Mouse (Mus musculus): ENCODE measurements around the gene Hist1h4b. TPM values are rescaled to one million over a fixed set of nuclear protein-coding genes. Genes with fewer than 3 reads are reported as not detected.
"Not testable (repeated sequence)": the region's sequence is repeated elsewhere in the genome, so short reads cannot be mapped to it uniquely, and the experiment has no call there.

Gene Hist1h4b
- total RNA-seq, 2 experiments from 2014 or later: 13.8 to 18.3 TPM

- peak; percentile 87 to 91 for DNase-seq
- intact Hi-C loops (cut with DNase I): loop anchor here (2.0 to 5.0 kb wide), 2 partner anchors 118 to 152 kb away; partner anchors contain the start of gene Hist1h2be
Observed at GRCm38 (mm10) chr13:23739069-23739921, 17.5 kb upstream of the Hist1h4b start.

GRCm38 (mm10) chr13:23739922-23740252 is 16.9 kb upstream of the Hist1h4b start:
- intact Hi-C loops (cut with DNase I): loop anchor here (2.0 to 10.0 kb wide), 6 partner anchors 119 to 1915 kb away; partner anchors contain the start of genes Hist1h2af, Hist1h2ag, Hist1h2be and Hist1h2bj

GRCm38 (mm10) chr13:23740256-23740840 is 16.5 kb upstream of the Hist1h4b start:
- no peak for DNase-seq
- intact Hi-C loops (cut with DNase I): loop anchor here (5.0 to 10.0 kb wide), 4 partner anchors 208 to 1916 kb away; partner anchors contain the start of genes Hist1h2af, Hist1h2ag, Hist1h2bj and Hist1h4h

More at GRCm38 (mm10) chr13:23739922-23740252, 16.9 kb upstream of the Hist1h4b start:
- DNase-seq: no peak

- no peak for DNase-seq
- intact Hi-C loops (cut with DNase I): loop anchor here (5.0 to 10.0 kb wide), 4 partner anchors 209 to 1916 kb away; partner anchors contain the start of genes Hist1h2af, Hist1h2ag, Hist1h2bj and Hist1h4h
Observed at GRCm38 (mm10) chr13:23740910-23741309, 15.9 kb upstream of the Hist1h4b start.

GRCm38 (mm10) chr13:23742007-23742406 is 14.8 kb upstream of the Hist1h4b start:
- DNase-seq: no peak
- intact Hi-C loops (cut with DNase I): loop anchor here (5.0 to 10.0 kb wide), 4 partner anchors 210 to 1917 kb away; partner anchors contain the start of genes Hist1h2af, Hist1h2ag, Hist1h2bj and Hist1h4h

GRCm38 (mm10) chr13:23743215-23743614 is 13.6 kb upstream of the Hist1h4b start:
- intact Hi-C loops (cut with DNase I): loop anchor here (5.0 to 10.0 kb wide), 4 partner anchors 211 to 1918 kb away; partner anchors contain the start of genes Hist1h2af, Hist1h2ag, Hist1h2bj and Hist1h4h
- DNase-seq: no peak

- DNase-seq: no peak
- intact Hi-C loops (cut with DNase I): loop anchor here (5.0 to 10.0 kb wide), 4 partner anchors 212 to 1919 kb away; partner anchors contain the start of genes Hist1h2af, Hist1h2ag, Hist1h2bj and Hist1h4h
Observed at GRCm38 (mm10) chr13:23743963-23744362, 12.8 kb upstream of the Hist1h4b start.

- intact Hi-C loops (cut with DNase I): loop anchor here (5.0 to 10.0 kb wide), 5 partner anchors 162 to 1920 kb away; partner anchors contain the start of genes Hist1h2af, Hist1h2ag, Hist1h2bj and Hist1h4d
Observed at GRCm38 (mm10) chr13:23744421-23745380, 12.1 kb upstream of the Hist1h4b start.

GRCm38 (mm10) chr13:23745381-23746161 is 11.2 kb upstream of the Hist1h4b start, which contains the start of gene Hist1h3c:
Gene Hist1h3c, minus strand, starts transcription at chr13:23745602.
- intact Hi-C loops (cut with DNase I): loop anchor here (5.0 to 10.0 kb wide), 2 partner anchors 163 to 1921 kb away; partner anchors contain the start of gene Hist1h4d
- DNase-seq: peak; percentile 84 to 89

More at GRCm38 (mm10) chr13:23744421-23745380, 12.1 kb upstream of the Hist1h4b start:
- no peak for DNase-seq

GRCm38 (mm10) chr13:23746201-23747080 is 10.4 kb upstream of the Hist1h4b start, which contains the start of gene Hist1h2bb:
Gene Hist1h2bb, plus strand, starts transcription at chr13:23746734.
- intact Hi-C loops (cut with DNase I): loop anchor here (5.0 to 10.0 kb wide), 2 partner anchors 164 to 1922 kb away; partner anchors contain the start of gene Hist1h4d
- peak; percentile 64 to 83 for DNase-seq

- intact Hi-C loops (cut with DNase I): loop anchor here (5.0 to 10.0 kb wide), 2 partner anchors 165 to 1922 kb away; partner anchors contain the start of gene Hist1h4d
- no peak for DNase-seq
Observed at GRCm38 (mm10) chr13:23747081-23747891, 9.5 kb upstream of the Hist1h4b start.

GRCm38 (mm10) chr13:23747892-23748288 is 8.9 kb upstream of the Hist1h4b start:
- intact Hi-C loops (cut with DNase I): loop anchor here (5.0 to 10.0 kb wide), 2 partner anchors 166 to 1923 kb away; partner anchors contain the start of gene Hist1h4d
- DNase-seq: no peak

- DNase-seq: no peak
- intact Hi-C loops (cut with DNase I): loop anchor here (5.0 to 10.0 kb wide), 2 partner anchors 167 to 1925 kb away; partner anchors contain the start of gene Hist1h4d
Observed at GRCm38 (mm10) chr13:23749563-23750121, 7.2 kb upstream of the Hist1h4b start.

GRCm38 (mm10) chr13:23750839-23751477 is 5.9 kb upstream of the Hist1h4b start, which contains the start of gene Hist1h2ab:
Gene Hist1h2ab, plus strand, starts transcription at chr13:23751126.
- peak; percentile 47 to 64 for DNase-seq
- intact Hi-C loops (cut with DNase I): not testable (repeated sequence)

- intact Hi-C loops (cut with DNase I): no loop called here
- no peak for DNase-seq
Observed at GRCm38 (mm10) chr13:23751478-23751956, 5.3 kb upstream of the Hist1h4b start.

All from heart, postnatal 36 days (tissue).